Mouse (Mus musculus) NIH3T3 (cell line): ENCODE measurements around the gene Taf4.

Source experiments
- DNase-seq: peaks from one replicate; pipeline ENCODE4 v3.0.0-alpha.2; 2012; ENCODE audit warnings: low read depth

Taf4 gene

GRCm38 (mm10) chr2:179937091-179937490, 39.4 kb downstream of the Taf4 start:
- DNase-seq: no peak

GRCm38 (mm10) chr2:179934165-179934564, 42.3 kb downstream of the Taf4 start:
- no peak for DNase-seq

GRCm38 (mm10) chr2:179931741-179932140, 44.7 kb downstream of the Taf4 start:
- DNase-seq: no peak

GRCm38 (mm10) chr2:179929166-179929565, 47.3 kb downstream of the Taf4 start:
- DNase-seq: no peak

GRCm38 (mm10) chr2:179924038-179924437, 52.4 kb downstream of the Taf4 start:
- no peak for DNase-seq

GRCm38 (mm10) chr2:179921021-179921653, 55.3 kb downstream of the Taf4 start:
- no peak for DNase-seq

GRCm38 (mm10) chr2:179920042-179920441, 56.4 kb downstream of the Taf4 start:
- DNase-seq: peak; percentile 90

- peak; percentile 84 for DNase-seq
Measured at GRCm38 (mm10) chr2:179916877-179917673, 59.4 kb downstream of the Taf4 start.

- DNase-seq: no peak
Measured at GRCm38 (mm10) chr2:179914246-179914645, 62.2 kb downstream of the Taf4 start.

GRCm38 (mm10) chr2:179913349-179913748, 63.1 kb downstream of the Taf4 start:
- no peak for DNase-seq

GRCm38 (mm10) chr2:179912911-179913310, 63.5 kb downstream of the Taf4 start:
- DNase-seq: no peak

- DNase-seq: no peak
Measured at GRCm38 (mm10) chr2:179896949-179897348, 79.5 kb downstream of the Taf4 start.

GRCm38 (mm10) chr2:179891048-179891447, 85.4 kb downstream of the Taf4 start:
- no peak for DNase-seq

- no peak for DNase-seq
Measured at GRCm38 (mm10) chr2:179884561-179884960, 91.9 kb downstream of the Taf4 start.

GRCm38 (mm10) chr2:179877551-179878215, 98.8 kb downstream of the Taf4 start:
- peak; percentile 65 for DNase-seq

- peak; percentile 80 for DNase-seq
Measured at GRCm38 (mm10) chr2:179875147-179875546, 101.3 kb downstream of the Taf4 start.

- no peak for DNase-seq
Measured at GRCm38 (mm10) chr2:179873315-179873714, 103.1 kb downstream of the Taf4 start.

GRCm38 (mm10) chr2:179872724-179873123, 103.7 kb downstream of the Taf4 start:
- DNase-seq: peak; percentile 55

GRCm38 (mm10) chr2:179869871-179870270, 106.6 kb downstream of the Taf4 start:
- peak; percentile 9 for DNase-seq

- DNase-seq: no peak
Measured at GRCm38 (mm10) chr2:179867669-179868068, 108.8 kb downstream of the Taf4 start.

- peak; percentile 24 for DNase-seq
Measured at GRCm38 (mm10) chr2:179865097-179865496, 111.3 kb downstream of the Taf4 start.

GRCm38 (mm10) chr2:179863266-179863665, 113.2 kb downstream of the Taf4 start:
- DNase-seq: peak; percentile 40

- DNase-seq: no peak
Measured at GRCm38 (mm10) chr2:179862676-179863075, 113.8 kb downstream of the Taf4 start.
